Mouse (Mus musculus) forebrain, embryonic 14.5 days (tissue): ENCODE measurements at regions not wholly inside any gene's neighbourhood (a gene's known extent, or its start where the extent isn't known, plus 50 kb on each side); places are given as distances from the start of the nearest gene placed in this dataset.
"Not testable (repeated sequence)": the region's sequence is repeated elsewhere in the genome, so short reads cannot be mapped to it uniquely, and the experiment has no call there.

Source experiments
- ATAC-seq: fragments of 200-750 bp; cut with Nextera tagmentation; 2 replicates; pipeline ENCODE4 v1.8.0; 2017; ENCODE audit warnings: mild to moderate bottlenecking, moderate library complexity
- DNase-seq: peaks from one replicate; pipeline ENCODE4 v3.0.0-alpha.2; 2015; ENCODE audit warnings: low spot score
- H3K27ac ChIP-seq: fragments of 300-500 bp; sonication (generic); 2 replicates; pipeline ENCODE4 v1.5.1; 2014; ENCODE audit warnings: low read depth, mild to moderate bottlenecking, control low read depth, low read length, moderate library complexity
- H3K27me3 ChIP-seq: fragments of 300-500 bp; sonication (generic); replicated peaks from 2 replicates; pipeline ENCODE4 v1.6.1; 2014; ENCODE audit warnings: low read length, control low read depth, mixed read lengths; ENCODE audit not compliant: control insufficient read depth, insufficient read depth
- H3K36me3 ChIP-seq: fragments of 300-500 bp; sonication (generic); 2 replicates; pipeline ENCODE4 v1.6.1; 2014; ENCODE audit warnings: low read length, control low read depth; ENCODE audit not compliant: control insufficient read depth, insufficient read depth
- H3K4me1 ChIP-seq: fragments of 300-500 bp; sonication (generic); 2 replicates; pipeline ENCODE4 v1.6.1; 2014; ENCODE audit warnings: antibody characterized with exemption, low read length, control low read depth; ENCODE audit not compliant: control insufficient read depth, insufficient read depth
- H3K4me2 ChIP-seq: fragments of 300-500 bp; sonication (generic); 2 replicates; pipeline ENCODE4 v1.6.1; 2014; ENCODE audit warnings: mild to moderate bottlenecking, control low read depth, low read length
- H3K4me3 ChIP-seq: fragments of 300-500 bp; sonication (generic); 2 replicates; pipeline ENCODE4 v1.5.1; 2014; ENCODE audit warnings: low read depth, low read length, control low read depth
- H3K9ac ChIP-seq: fragments of 300-500 bp; sonication (generic); 2 replicates; pipeline ENCODE4 v1.6.1; 2014; ENCODE audit warnings: mild to moderate bottlenecking, low read length, control low read depth, moderate library complexity
- H3K9me3 ChIP-seq: fragments of 300-500 bp; sonication (generic); replicated peaks from 2 replicates; pipeline ENCODE4 v1.6.1; 2016; ENCODE audit warnings: low read length, control low read depth, mixed read lengths; ENCODE audit not compliant: control insufficient read depth
- WGBS: fragments of 180-500 bp; shearing (Covaris S2); extraction: QIAGEN DNeasy Blood & Tissue Kit; methylation state at CpG from one replicate; pipeline ENCODE4 v1.1.7; 2014; 5-methylcytosine and 5-hydroxymethylcytosine counted together

GRCm38 (mm10) chr12:23325756-23326155, 454.3 kb downstream of the Gm10330 start:
- not testable (repeated sequence) for H3K27me3 ChIP-seq, H3K4me3 ChIP-seq, DNase-seq, ATAC-seq, H3K4me2 ChIP-seq, H3K9ac ChIP-seq, H3K36me3 ChIP-seq, H3K27ac ChIP-seq, H3K9me3 ChIP-seq, H3K4me1 ChIP-seq
- 48% methylated on average over 2 of the region's 2 CpGs for WGBS

- H3K27ac ChIP-seq, H3K9me3 ChIP-seq, H3K9ac ChIP-seq, ATAC-seq, H3K27me3 ChIP-seq, H3K4me1 ChIP-seq, H3K36me3 ChIP-seq: not testable (repeated sequence)
- DNase-seq: peak; percentile 5
- WGBS: under 1% methylated on average over 23 of the region's 38 CpGs
- Histone ChIP-seq H3K4me2 (peak overlapping the region; percentile 28; the same call in 1 of the 2 replicates), H3K4me3 (peak overlapping the region; percentile 18)
Measured at GRCm38 (mm10) chr12:23315186-23315585, 464.9 kb downstream of the Gm10330 start.
